Mouse (Mus musculus) lung, postnatal 14 days (tissue): Measurements from ENCODE around the gene Zfp652.
A peak's percentile ranks its signal among the peaks of the same experiment; 100 is the strongest.
"Not testable (repeated sequence)": the region's sequence is repeated elsewhere in the genome, so short reads cannot be mapped to it uniquely, and the experiment has no call there.

Experiments used
- DNase-seq: peaks from one replicate; pipeline ENCODE4 v3.0.0; 2021

Gene Zfp652

GRCm38 (mm10) chr11:95860071-95860490 lies 147.6 kb downstream of the Zfp652 start:
- no peak for DNase-seq

GRCm38 (mm10) chr11:95861397-95861796 lies 148.9 kb downstream of the Zfp652 start:
- no peak for DNase-seq

- no peak for DNase-seq
Measured at GRCm38 (mm10) chr11:95869442-95869841, 157.0 kb downstream of the Zfp652 start.

- no peak for DNase-seq
Measured at GRCm38 (mm10) chr11:95869918-95870470, 157.5 kb downstream of the Zfp652 start.

- no peak for DNase-seq
Measured at GRCm38 (mm10) chr11:95875804-95876203, 163.3 kb downstream of the Zfp652 start.

- DNase-seq, result peak; percentile 67
Measured at GRCm38 (mm10) chr11:95876296-95876695, 163.8 kb downstream of the Zfp652 start.

- not testable (repeated sequence) for DNase-seq
Measured at GRCm38 (mm10) chr11:95879861-95880260, 167.4 kb downstream of the Zfp652 start.
